Mouse (Mus musculus): ENCODE results near the gene Brwd1. TPM values are rescaled to one million over a fixed set of nuclear protein-coding genes. Genes with fewer than 3 reads are reported as not detected.
"Not testable (repeated sequence)": the region's sequence is repeated elsewhere in the genome, so short reads cannot be mapped to it uniquely, and the experiment has no call there.

Gene Brwd1
- polyA plus RNA-seq, 1 experiment from 2014 or later = 212 TPM

DNA sequence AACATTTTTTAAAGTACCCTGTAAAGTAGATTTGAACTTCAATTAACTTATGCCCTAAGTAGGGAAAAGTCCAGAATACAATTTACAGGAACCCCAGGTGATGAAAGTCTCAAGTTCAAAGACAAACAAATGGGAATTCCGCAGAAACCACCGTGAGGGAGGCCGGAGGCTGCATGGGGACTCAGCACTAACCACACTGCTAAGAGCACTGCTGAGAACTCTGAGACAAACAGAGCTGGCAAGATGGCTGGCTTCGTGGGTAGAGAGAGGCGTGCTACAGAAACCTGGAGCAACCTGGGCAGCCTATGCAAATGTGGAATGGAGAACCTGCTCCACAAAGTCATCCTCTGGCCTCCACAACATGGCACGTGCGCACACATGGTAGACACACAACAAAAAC, 86.2 kb downstream of the Brwd1 start:
- WGBS = 94% methylated on average over 7 of the region's 7 CpGs
- Histone ChIP-seq H3K4me3 (replicated peaks) (no peak overlapping the region), H3K4me1 (peaks cover 6% of the 10 kb centered on the region), H3K36me3 (replicated peaks) (peaks cover 59% of the 10 kb centered on the region), H3K9me3 (no peaks in the 10 kb centered on the region), H3K27me3 (no peaks in the 10 kb centered on the region), H3K9ac (no peak overlapping the region), H3K27ac (no peak overlapping the region), H3K4me2 (no peak overlapping the region)
- no peak for ATAC-seq (ENCODE audit: low FRiP score)

GRCm38 (mm10) chr16:95994576-95994975, 87.8 kb downstream of the Brwd1 start:
- H3K36me3 ChIP-seq (replicated peaks) = peaks cover 46% of the 10 kb centered on the region
- not testable (repeated sequence) for H3K9me3 ChIP-seq; H3K4me3 ChIP-seq (replicated peaks); H3K4me2 ChIP-seq; H3K27ac ChIP-seq; H3K9ac ChIP-seq; ATAC-seq (ENCODE audit: low FRiP score); H3K27me3 ChIP-seq
- 90% methylated on average over 4 of the region's 4 CpGs for WGBS
- peaks cover 12% of the 10 kb centered on the region for H3K4me1 ChIP-seq

DNA sequence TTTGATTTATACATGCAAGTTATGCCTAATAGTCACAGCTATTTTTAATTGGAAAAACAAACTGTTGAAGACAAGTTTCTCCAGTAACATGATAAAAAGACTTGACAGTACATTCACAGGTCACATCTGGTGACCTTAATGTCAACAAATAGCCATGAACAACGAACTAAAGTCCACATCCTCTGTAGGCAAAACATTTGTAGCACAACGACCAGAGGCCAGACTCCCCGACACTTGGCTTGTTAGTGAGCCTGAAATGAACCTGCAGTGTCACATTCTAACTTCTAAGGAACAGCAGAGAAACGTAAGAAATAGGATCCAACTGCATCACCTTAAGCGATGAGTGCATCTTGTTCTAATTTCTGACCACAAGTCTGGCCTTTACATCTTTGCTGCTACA, 89.7 kb downstream of the Brwd1 start:
- Histone ChIP-seq H3K4me3 (replicated peaks) (no peak overlapping the region), H3K36me3 (replicated peaks) (peaks cover 33% of the 10 kb centered on the region), H3K4me2 (no peak overlapping the region), H3K9me3 (no peaks in the 10 kb centered on the region), H3K27me3 (no peaks in the 10 kb centered on the region), H3K9ac (no peak overlapping the region), H3K4me1 (peaks cover 12% of the 10 kb centered on the region), H3K27ac (no peak overlapping the region)
- ATAC-seq (ENCODE audit: low FRiP score) = no peak
- WGBS = 86% methylated on average over 5 of the region's 5 CpGs

- Histone ChIP-seq H3K4me1 (peaks cover 12% of the 10 kb centered on the region), H3K27ac (peak overlapping the region; percentile 86), H3K4me2 (peak overlapping the region; percentile 61), H3K9ac (peak overlapping the region; percentile 71), H3K4me3 (replicated peaks) (peak overlapping the region; percentile 71), H3K27me3 (no peaks in the 10 kb centered on the region), H3K9me3 (no peaks in the 10 kb centered on the region), H3K36me3 (replicated peaks) (peaks cover 28% of the 10 kb centered on the region)
- 9% methylated on average over 10 of the region's 10 CpGs for WGBS
- no peak for ATAC-seq (ENCODE audit: low FRiP score)
Measured at GRCm38 (mm10) chr16:95991122-95991900, 91.0 kb downstream of the Brwd1 start.

- Histone ChIP-seq H3K4me3 (replicated peaks) (peak within 1 kb of the TSS; percentile 71), H3K36me3 (replicated peaks) (peaks cover 28% of the 10 kb centered on the region), H3K9me3 (no peaks in the 10 kb centered on the region), H3K27me3 (no peaks in the 10 kb centered on the region), H3K4me1 (peaks cover 12% of the 10 kb centered on the region), H3K27ac (peak within 1 kb of the TSS; percentile 86), H3K9ac (peak within 1 kb of the TSS; percentile 71), H3K4me2 (peak within 1 kb of the TSS; percentile 61)
- ATAC-seq (ENCODE audit: low FRiP score) = peak; percentile 94
- under 1% methylated on average over 62 of the region's 62 CpGs for WGBS
Measured at GRCm38 (mm10) chr16:95990462-95991121, 91.7 kb downstream of the Brwd1 start, which contains the start of gene Psmg1. Gene Psmg1 (minus strand): TSS chr16:95990960.

DNA sequence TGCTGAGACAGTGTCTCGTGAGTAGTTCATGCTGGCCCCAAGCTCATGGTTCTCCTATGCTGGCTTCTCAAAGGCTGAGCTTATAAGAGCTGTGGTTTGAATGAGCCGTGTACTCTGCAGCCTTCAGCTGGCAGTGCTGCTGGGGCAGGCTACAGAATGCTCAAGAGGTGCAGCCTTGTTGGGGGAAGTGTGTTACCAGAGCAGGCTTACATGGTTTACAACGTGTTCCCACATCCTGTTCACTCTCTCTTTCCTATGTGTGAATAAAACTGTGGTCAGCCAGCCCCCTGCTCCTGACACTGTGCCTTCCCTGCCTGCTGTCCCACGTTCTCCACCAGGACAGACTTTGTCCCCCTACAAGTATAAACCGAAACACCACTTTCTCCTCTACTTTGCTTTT, 97.4 kb downstream of the Brwd1 start:
- H3K27ac ChIP-seq = no peak overlapping the region
- no peak for ATAC-seq (ENCODE audit: low FRiP score)
- 90% methylated on average over 5 of the region's 5 CpGs for WGBS
- H3K4me2 ChIP-seq = no peak overlapping the region
- peaks cover 2% of the 10 kb centered on the region for H3K4me1 ChIP-seq
- H3K9me3 ChIP-seq = no peaks in the 10 kb centered on the region
- no peak overlapping the region for H3K4me3 ChIP-seq (replicated peaks)
- H3K9ac ChIP-seq = no peak overlapping the region
- H3K36me3 ChIP-seq (replicated peaks) = peaks cover 50% of the 10 kb centered on the region
- no peaks in the 10 kb centered on the region for H3K27me3 ChIP-seq

- Histone ChIP-seq H3K4me2 (no peak overlapping the region), H3K36me3 (replicated peaks) (peaks cover 56% of the 10 kb centered on the region), H3K27ac (no peak overlapping the region), H3K9ac (no peak overlapping the region), H3K9me3 (no peaks in the 10 kb centered on the region), H3K4me3 (replicated peaks) (no peak overlapping the region), H3K27me3 (no peaks in the 10 kb centered on the region), H3K4me1 (no peaks in the 10 kb centered on the region)
- 81% methylated on average over 7 of the region's 7 CpGs for WGBS
- no peak for ATAC-seq (ENCODE audit: low FRiP score)
Measured at GRCm38 (mm10) chr16:95983601-95984000, 98.7 kb downstream of the Brwd1 start.

DNA sequence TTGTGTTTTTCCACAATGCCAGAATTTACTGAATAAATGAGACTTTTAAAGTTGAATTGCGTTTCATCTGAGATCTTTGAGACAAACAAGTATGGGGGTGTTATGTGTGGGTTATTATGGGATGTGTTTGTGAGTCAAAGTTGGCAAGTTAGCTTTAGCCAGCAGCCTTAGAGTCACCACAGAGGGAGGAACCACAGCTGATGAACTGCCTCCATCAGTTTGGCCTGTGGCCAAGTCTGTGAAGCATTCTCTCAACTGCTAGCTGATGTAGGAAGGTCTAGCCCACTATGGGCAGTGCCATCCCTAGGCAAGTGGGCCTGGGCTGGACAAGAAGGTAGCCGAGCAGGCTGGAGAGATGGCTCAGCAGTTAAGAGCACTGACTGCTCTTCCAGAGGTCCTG, 111.5 kb downstream of the Brwd1 start:
- Histone ChIP-seq H3K9ac (no peak overlapping the region), H3K9me3 (no peaks in the 10 kb centered on the region), H3K36me3 (replicated peaks) (no peaks in the 10 kb centered on the region), H3K27me3 (no peaks in the 10 kb centered on the region), H3K4me2 (no peak overlapping the region), H3K4me3 (replicated peaks) (no peak overlapping the region), H3K4me1 (no peaks in the 10 kb centered on the region), H3K27ac (no peak overlapping the region)
- 87% methylated on average over 2 of the region's 2 CpGs for WGBS
- ATAC-seq (ENCODE audit: low FRiP score) = no peak

DNA sequence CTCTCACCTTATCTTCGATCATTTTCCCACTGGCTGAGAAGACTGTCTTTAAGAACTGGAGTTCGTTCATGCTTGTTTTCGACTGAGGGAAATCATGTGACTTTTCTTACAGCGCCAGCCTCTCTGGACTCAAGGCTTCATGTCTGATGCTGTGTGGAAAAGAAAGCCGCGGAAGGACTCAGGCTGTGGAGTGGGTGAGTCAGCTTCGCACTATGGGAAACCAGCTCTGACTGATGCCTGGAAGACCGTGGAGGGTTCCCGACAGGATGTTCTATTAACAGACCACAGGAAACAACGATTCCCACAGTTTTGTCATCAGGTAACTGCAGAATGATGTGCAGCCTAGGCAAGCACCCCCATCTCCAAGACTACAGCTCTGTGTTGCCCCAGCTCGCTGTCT, 114.9 kb downstream of the Brwd1 start:
- H3K4me3 ChIP-seq (replicated peaks) = no peak overlapping the region
- no peaks in the 10 kb centered on the region for H3K9me3 ChIP-seq
- no peak overlapping the region for H3K9ac ChIP-seq
- no peaks in the 10 kb centered on the region for H3K27me3 ChIP-seq
- 90% methylated on average over 11 of the region's 11 CpGs for WGBS
- H3K4me2 ChIP-seq = no peak overlapping the region
- H3K4me1 ChIP-seq = no peaks in the 10 kb centered on the region; the same call in 1 of the 2 replicates
- no peak overlapping the region for H3K27ac ChIP-seq
- H3K36me3 ChIP-seq (replicated peaks) = no peaks in the 10 kb centered on the region
- ATAC-seq (ENCODE audit: low FRiP score) = no peak

- Histone ChIP-seq H3K9ac (no peak overlapping the region), H3K4me3 (replicated peaks) (no peak overlapping the region), H3K27ac (no peak overlapping the region), H3K36me3 (replicated peaks) (no peaks in the 10 kb centered on the region), H3K4me1 (no peaks in the 10 kb centered on the region; the same call in 1 of the 2 replicates), H3K9me3 (no peaks in the 10 kb centered on the region), H3K27me3 (no peaks in the 10 kb centered on the region), H3K4me2 (no peak overlapping the region)
- no peak for ATAC-seq (ENCODE audit: low FRiP score)
- 60% methylated on average over 11 of the region's 11 CpGs for WGBS
Measured at GRCm38 (mm10) chr16:95964427-95965023, 117.8 kb downstream of the Brwd1 start.

GRCm38 (mm10) chr16:95961484-95961883, 120.8 kb downstream of the Brwd1 start:
- H3K27ac ChIP-seq; H3K4me2 ChIP-seq; H3K9ac ChIP-seq; H3K9me3 ChIP-seq; H3K4me3 ChIP-seq (replicated peaks); ATAC-seq (ENCODE audit: low FRiP score); H3K36me3 ChIP-seq (replicated peaks); H3K27me3 ChIP-seq; H3K4me1 ChIP-seq: not testable (repeated sequence)
- 65% methylated on average over 1 of the region's 1 CpGs for WGBS

DNA sequence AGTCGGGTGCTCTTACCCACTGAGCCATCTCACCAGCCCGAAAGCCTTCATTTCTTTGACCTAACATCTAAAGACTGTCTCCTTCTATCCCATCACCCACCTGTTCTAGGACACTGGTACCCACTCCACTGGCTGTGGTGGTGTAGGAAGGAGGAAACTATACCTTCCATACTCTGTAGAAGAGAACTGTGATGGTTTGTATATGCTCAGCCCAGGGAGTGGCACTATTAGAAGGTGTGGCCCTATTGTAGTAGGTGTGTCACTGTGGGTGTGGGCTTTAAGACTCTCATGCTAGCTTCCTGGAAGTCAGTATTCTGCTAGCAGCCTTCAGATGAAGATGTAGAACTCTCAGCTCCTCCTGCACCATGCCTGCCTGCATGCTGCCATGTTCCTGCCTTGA, 121.6 kb downstream of the Brwd1 start:
- not testable (repeated sequence) for H3K4me3 ChIP-seq (replicated peaks); H3K4me2 ChIP-seq; H3K27ac ChIP-seq; ATAC-seq (ENCODE audit: low FRiP score); H3K4me1 ChIP-seq; H3K9ac ChIP-seq; H3K9me3 ChIP-seq; H3K36me3 ChIP-seq (replicated peaks); H3K27me3 ChIP-seq
- 85% methylated on average over 2 of the region's 2 CpGs for WGBS

Data from forebrain, embryonic 12.5 days (tissue).